25 mouse cellular contexts compared by ENCODE assay signal in the genomic region with DNA sequence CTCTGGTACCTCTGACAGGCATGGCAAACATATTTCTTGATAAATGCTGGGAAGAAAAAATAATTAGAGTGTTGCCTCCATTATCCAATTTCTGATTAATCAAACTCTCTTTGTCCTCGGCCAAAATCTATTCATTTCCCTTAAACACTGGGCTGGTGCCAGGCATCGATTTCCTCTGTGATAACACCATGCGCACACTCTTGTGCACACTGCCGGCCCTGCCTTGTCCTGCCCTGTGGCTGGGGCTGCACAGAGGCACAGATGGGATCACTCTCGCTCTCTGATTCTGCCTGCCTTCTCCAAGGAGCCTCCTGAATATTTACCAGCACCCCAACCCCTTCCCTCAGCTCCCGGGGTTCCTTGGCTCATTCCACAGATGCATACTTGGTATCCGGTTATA. TPM values are rescaled to one million over a fixed set of nuclear protein-coding genes. Genes with fewer than 3 reads are reported as not detected.
A peak's percentile ranks its signal among the peaks of the same experiment; 100 is the strongest.
DNase-seq lines count a peak whose midpoint lies in the region; ATAC-seq and TF ChIP-seq lines count a peak whose summit lies in the region.
"Had no signal": no experiment of that assay in that cellular context is flagged by ENCODE, and none has a peak within 500 bp of the region (broad histone marks: within the 10 kb centered on the region; RNA-seq: fewer than 3 reads in every experiment).

No protein-coding gene starts in this region.

- TF ChIP-seq POLR2A in liver, adult 2 months (IDR thresholded peaks at IDR 0.05; ENCODE audit: extremely low read depth, insufficient read depth, low read length) = no peak

- H3K9me3 ChIP-seq in embryonic facial prominence, embryonic 13.5 days = no peaks in the 10 kb centered on the region
- no peaks in the 10 kb centered on the region for H3K9me3 ChIP-seq in embryonic facial prominence, embryonic 10.5 days
- H3K9me3 ChIP-seq in liver, postnatal 0 days (ENCODE audit: low read length) = no peaks in the 10 kb centered on the region
- no peaks in the 10 kb centered on the region for H3K9me3 ChIP-seq in megakaryocyte, embryonic 14.5 days
- H3K9me3 ChIP-seq: embryonic facial prominence, embryonic 12.5 days; embryonic facial prominence, embryonic 15.5 days; forebrain, embryonic 10.5 days had no signal

- 70% methylated on average over 7 of the region's 7 CpGs for WGBS in embryonic facial prominence, embryonic 13.5 days
- WGBS in embryonic facial prominence, embryonic 10.5 days = 86% methylated on average over 7 of the region's 7 CpGs
- 66% methylated on average over 7 of the region's 7 CpGs for WGBS in liver, adult 2 months
- whole genome bisulfite sequencing in liver, postnatal 0 days (ENCODE audit: insufficient replicate concordance) = 63% methylated on average over 7 of the region's 7 CpGs

- H3K4me3 ChIP-seq in embryonic facial prominence, embryonic 13.5 days = no peak overlapping the region
- no peak overlapping the region for H3K4me3 ChIP-seq in embryonic facial prominence, embryonic 10.5 days
- no peak overlapping the region for H3K4me3 ChIP-seq in liver, adult 2 months (ENCODE audit: insufficient read depth, low read depth, low read length)
- H3K4me3 ChIP-seq in liver, postnatal 0 days (ENCODE audit: low read depth, low read length) = no peak overlapping the region
- peak overlapping the region; percentile 80 for H3K4me3 ChIP-seq in megakaryocyte, embryonic 14.5 days (replicated peaks)
- H3K4me3 ChIP-seq: embryonic facial prominence, embryonic 12.5 days; embryonic facial prominence, embryonic 15.5 days; erythroblast, embryonic 14.5 days; forebrain, embryonic 10.5 days had no signal

- peaks cover 10% of the 10 kb centered on the region for H3K4me1 ChIP-seq in embryonic facial prominence, embryonic 13.5 days
- H3K4me1 ChIP-seq in embryonic facial prominence, embryonic 10.5 days = peaks cover 9% of the 10 kb centered on the region; the same call in 1 of the 2 replicates
- no peaks in the 10 kb centered on the region for H3K4me1 ChIP-seq in liver, adult 2 months (ENCODE audit: control insufficient read depth, insufficient read depth, low read length)
- no peaks in the 10 kb centered on the region for H3K4me1 ChIP-seq in liver, postnatal 0 days (ENCODE audit: insufficient read depth)
- H3K4me1 ChIP-seq in megakaryocyte, embryonic 14.5 days = peaks cover 100% of the 10 kb centered on the region

- TF ChIP-seq CTCF in liver, adult 2 months (IDR thresholded peaks at IDR 0.05; ENCODE audit: low read depth, low read length) = no peak
- TF ChIP-seq CTCF in liver, postnatal 0 days (IDR thresholded peaks at IDR 0.05; ENCODE audit: low read depth) = no peak

- ATAC-seq in embryonic facial prominence, embryonic 13.5 days (ENCODE audit: insufficient number of reproducible peaks, insufficient read depth, low FRiP score, low TSS enrichment, low read depth) = no peak
- no peak for ATAC-seq in liver, postnatal 0 days
- no peak for ATAC-seq in megakaryocyte, adult 5-6 weeks (ENCODE audit: poor library complexity, severe bottlenecking)
- ATAC-seq: CD4-positive, CD25-positive, alpha-beta regulatory T cell, adult 4 months; forebrain, embryonic 14.5 days had no signal

- no peak overlapping the region for H3K27ac ChIP-seq in embryonic facial prominence, embryonic 13.5 days
- H3K27ac ChIP-seq in embryonic facial prominence, embryonic 10.5 days (replicated peaks) = no peak overlapping the region
- H3K27ac ChIP-seq in liver, adult 2 months (replicated peaks; ENCODE audit: insufficient read depth, low read depth, low read length) = no peak overlapping the region
- H3K27ac ChIP-seq in liver, postnatal 0 days (ENCODE audit: low read depth) = no peak overlapping the region
- H3K27ac ChIP-seq: embryonic facial prominence, embryonic 12.5 days; embryonic facial prominence, embryonic 15.5 days; forebrain, embryonic 10.5 days had no signal

- H3K4me2 ChIP-seq in embryonic facial prominence, embryonic 13.5 days = no peak overlapping the region
- H3K4me2 ChIP-seq in liver, postnatal 0 days (ENCODE audit: low read depth, low read length) = no peak overlapping the region
- H3K4me2 ChIP-seq: embryonic facial prominence, embryonic 12.5 days; embryonic facial prominence, embryonic 15.5 days had no signal

- H3K9ac ChIP-seq in embryonic facial prominence, embryonic 13.5 days = 0 out of 2 replicates have a peak overlapping the region, but pooled peaks have one; percentile 16
- H3K9ac ChIP-seq in liver, adult 2 months (ENCODE audit: low read depth, low read length) = no peak overlapping the region
- no peak overlapping the region for H3K9ac ChIP-seq in liver, postnatal 0 days (replicated peaks)
- H3K9ac ChIP-seq: embryonic facial prominence, embryonic 12.5 days; embryonic facial prominence, embryonic 15.5 days had no signal

- DNase-seq in embryonic facial prominence, embryonic 10.5 days (ENCODE audit: low spot score) = no peak
- peak; percentile 2 for DNase-seq in liver, adult 2 months (ENCODE audit: extremely low read depth, low read depth, low spot score)
- no peak for DNase-seq in liver, postnatal 0 days
- DNase-seq: adrenal gland, postnatal 10 days; B cell, adult 2 months; cerebellum, adult 11 months; cerebellum, adult 18-20 months; cerebellum, adult 8-10 months; cerebellum, adult 9-11 months; cerebellum, postnatal 14 days; cerebellum, postnatal 36 days; embryo, embryonic 11 days had no signal

- 0 out of 2 replicates have a peak, but pooled peaks cover 4% of the 10 kb centered on the region for H3K27me3 ChIP-seq in embryonic facial prominence, embryonic 13.5 days
- H3K27me3 ChIP-seq in embryonic facial prominence, embryonic 10.5 days (replicated peaks; ENCODE audit: low read depth, poor library complexity, severe bottlenecking) = peaks cover 24% of the 10 kb centered on the region
- H3K27me3 ChIP-seq in liver, adult 2 months (ENCODE audit: control insufficient read depth, insufficient read depth, low read length) = no peaks in the 10 kb centered on the region
- no peaks in the 10 kb centered on the region for H3K27me3 ChIP-seq in liver, postnatal 0 days (ENCODE audit: insufficient read depth, low read length)
- no peaks in the 10 kb centered on the region for H3K27me3 ChIP-seq in megakaryocyte, embryonic 14.5 days (replicated peaks)
- H3K27me3 ChIP-seq: CH12.LX; embryonic facial prominence, embryonic 15.5 days had no signal

- no peaks in the 10 kb centered on the region for H3K79me2 ChIP-seq in liver, adult 2 months (ENCODE audit: control insufficient read depth, insufficient read depth, low read length)

- no peaks in the 10 kb centered on the region for H3K36me3 ChIP-seq in embryonic facial prominence, embryonic 13.5 days
- H3K36me3 ChIP-seq in embryonic facial prominence, embryonic 10.5 days (replicated peaks) = no peaks in the 10 kb centered on the region
- no peaks in the 10 kb centered on the region for H3K36me3 ChIP-seq in liver, adult 2 months (ENCODE audit: control insufficient read depth, insufficient read depth, low read length)
- H3K36me3 ChIP-seq in liver, postnatal 0 days (replicated peaks; ENCODE audit: insufficient read depth, low read length) = no peaks in the 10 kb centered on the region
- H3K36me3 ChIP-seq in megakaryocyte, embryonic 14.5 days (replicated peaks; ENCODE audit: low read length) = peaks cover 100% of the 10 kb centered on the region
- H3K36me3 ChIP-seq: embryonic facial prominence, embryonic 12.5 days; embryonic facial prominence, embryonic 15.5 days; forebrain, embryonic 10.5 days; G1E had no signal

- no peak for TF ChIP-seq EP300 in liver, postnatal 0 days (IDR thresholded peaks at IDR 0.05; ENCODE audit: low read depth)

RNA-seq across cellular contexts. Expression of a gene that starts 8.6 kb away (rescaled TPM):
- polyA plus RNA-seq in embryonic facial prominence, embryonic 13.5 days (2015; fragmentation: Nextera tagmentation; extraction: Ambion mirVana) = 3.5 and 4.1 TPM in 2 replicates
- polyA plus RNA-seq in embryonic facial prominence, embryonic 10.5 days (2016; fragmentation: Nextera tagmentation; extraction: Ambion mirVana) = 5.1 TPM in 2 replicates
- 0.07 and 0.09 TPM in 2 replicates for total RNA-seq in liver, adult 2 months (2014; rRNA removed)
- 0.14 TPM in 1 of 2 replicates, not detected in the other for polyA plus RNA-seq in liver, adult 2 months (2012; rRNA removed)
- 3.4 and 3.7 TPM in 2 replicates for polyA plus RNA-seq in liver, postnatal 0 days (2015; fragmentation: Nextera tagmentation; extraction: Ambion mirVana)
- 224 and 350 TPM in 2 replicates for polyA plus RNA-seq in megakaryocyte, embryonic 14.5 days (2012; ENCODE audit: insufficient read depth, low replicate concordance)
- total RNA-seq in megakaryocyte, adult 5-6 weeks (2015) = 0.11 TPM in 1 of 2 replicates, not detected in the other
- 0.18 TPM in 1 of 2 replicates, not detected in the other for total RNA-seq in megakaryocyte, adult 5-6 weeks (2017)
- polyA plus RNA-seq: CD4-positive, CD25-positive, alpha-beta regulatory T cell, adult 4 months had no signal

RNA-seq across cellular contexts. Expression of a gene that starts 56.8 kb away (rescaled TPM):
- polyA plus RNA-seq in embryonic facial prominence, embryonic 13.5 days (2015; fragmentation: Nextera tagmentation; extraction: Ambion mirVana) = 0.23 TPM in 1 of 2 replicates, not detected in the other
- polyA plus RNA-seq in embryonic facial prominence, embryonic 10.5 days (2016; fragmentation: Nextera tagmentation; extraction: Ambion mirVana) = not detected in 2 replicates
- total RNA-seq in liver, adult 2 months (2014; rRNA removed) = not detected in 2 replicates
- polyA plus RNA-seq in liver, adult 2 months (2012; rRNA removed) = not detected in 2 replicates
- 0.20 TPM in 1 of 2 replicates, not detected in the other for polyA plus RNA-seq in liver, postnatal 0 days (2015; fragmentation: Nextera tagmentation; extraction: Ambion mirVana)
- polyA plus RNA-seq in megakaryocyte, embryonic 14.5 days (2012; ENCODE audit: insufficient read depth, low replicate concordance) = not detected in 2 replicates
- not detected in 2 replicates for total RNA-seq in megakaryocyte, adult 5-6 weeks (2015)
- total RNA-seq in megakaryocyte, adult 5-6 weeks (2017) = not detected in 2 replicates
- total RNA-seq: CH12.LX; common myeloid progenitor, adult 5-6 weeks had no signal
- polyA plus RNA-seq: adrenal gland, adult 2 months; CD4-positive, CD25-positive, alpha-beta regulatory T cell, adult 4 months; embryonic facial prominence, embryonic 12.5 days; erythroblast, embryonic 14.5 days; forebrain, embryonic 10.5 days; forebrain, embryonic 14.5 days; G1E had no signal

Comparison
In these comparisons a context has a peak if more than half of its experiments do, and no peak if none do; other contexts are left out.
1. RNA of a gene that starts 8.6 kb away (polyA plus RNA-seq): 224 to 350 TPM in megakaryocyte, embryonic 14.5 days; 5.1 TPM in embryonic facial prominence, embryonic 10.5 days, 3.4 to 3.7 TPM in liver, postnatal 0 days, 3.5 to 4.1 TPM in embryonic facial prominence, embryonic 13.5 days and 0.14 TPM in liver, adult 2 months; every median in the first group is over 10 times any median in the second.